Mouse (Mus musculus): Measurements from ENCODE around the gene Zfhx2. TPM values are rescaled to one million over a fixed set of nuclear protein-coding genes. Genes with fewer than 3 reads are reported as not detected.

Gene Zfhx2
- polyA plus RNA-seq, 1 experiment, result not detected

- TF ChIP-seq POLR2A (IDR thresholded peaks at IDR 0.05; ENCODE audit: insufficient read depth, low read depth, low read length) (no peak), CTCF (IDR thresholded peaks at IDR 0.05; ENCODE audit: insufficient read depth, low read depth, low read length) (no peak)
- no peak overlapping the region for H3K27ac ChIP-seq (ENCODE audit: insufficient read depth, low read depth, low read length)
- H3K4me3 ChIP-seq (ENCODE audit: insufficient read depth, low read depth, low read length), result no peak overlapping the region; the same call in 1 of the 2 replicates
- peaks cover 12% of the 10 kb centered on the region for H3K4me1 ChIP-seq (ENCODE audit: control insufficient read depth, insufficient read depth, low read length)
- WGBS, result 13% methylated on average over 19 of the region's 19 CpGs
Measured at GRCm38 (mm10) chr14:55032695-55033225, 59.4 kb downstream of the Zfhx2 start.

DNA sequence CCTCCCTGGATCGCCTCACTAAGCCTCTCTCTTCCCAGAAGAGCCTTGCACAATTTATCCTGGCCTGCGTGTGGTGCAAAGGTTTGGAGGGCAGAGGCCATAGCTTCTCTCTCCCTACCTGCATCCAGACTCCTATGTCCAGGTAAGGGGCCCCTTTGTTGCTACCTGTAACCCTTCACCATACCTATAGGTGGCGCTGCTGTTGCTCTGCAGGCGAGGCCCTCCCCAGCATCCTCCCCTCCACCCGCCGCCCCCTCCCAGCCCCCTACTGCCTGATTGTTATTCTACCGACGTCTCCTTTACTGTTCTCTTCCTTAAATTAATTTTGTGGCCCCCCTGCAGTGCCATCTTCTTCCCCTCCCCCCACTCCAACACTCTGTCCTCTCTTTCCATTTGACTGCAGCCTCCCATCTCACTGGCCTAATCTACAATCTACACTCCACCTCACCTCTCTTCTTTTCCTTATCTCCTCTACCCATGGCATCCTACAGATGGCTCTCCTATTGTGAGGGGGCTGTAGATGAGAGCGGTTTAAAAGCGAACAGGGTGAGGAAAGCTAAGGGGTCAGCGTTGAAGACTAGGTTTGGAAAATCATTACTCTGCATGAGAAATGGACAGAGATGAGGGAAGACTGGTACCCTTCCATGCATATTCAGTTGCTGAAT is 63.0 kb downstream of the Zfhx2 start:
- peaks cover 12% of the 10 kb centered on the region for H3K4me1 ChIP-seq (ENCODE audit: control insufficient read depth, insufficient read depth, low read length)
- TF ChIP-seq POLR2A (IDR thresholded peaks at IDR 0.05; ENCODE audit: insufficient read depth, low read depth, low read length) (no peak), CTCF (IDR thresholded peaks at IDR 0.05; ENCODE audit: insufficient read depth, low read depth, low read length) (peak; percentile 45; the same call in 1 of the 2 replicates)
- no peak overlapping the region for H3K4me3 ChIP-seq (ENCODE audit: insufficient read depth, low read depth, low read length)
- H3K27ac ChIP-seq (ENCODE audit: insufficient read depth, low read depth, low read length), result no peak overlapping the region
- 18% methylated on average over 11 of the region's 11 CpGs for WGBS

DNA sequence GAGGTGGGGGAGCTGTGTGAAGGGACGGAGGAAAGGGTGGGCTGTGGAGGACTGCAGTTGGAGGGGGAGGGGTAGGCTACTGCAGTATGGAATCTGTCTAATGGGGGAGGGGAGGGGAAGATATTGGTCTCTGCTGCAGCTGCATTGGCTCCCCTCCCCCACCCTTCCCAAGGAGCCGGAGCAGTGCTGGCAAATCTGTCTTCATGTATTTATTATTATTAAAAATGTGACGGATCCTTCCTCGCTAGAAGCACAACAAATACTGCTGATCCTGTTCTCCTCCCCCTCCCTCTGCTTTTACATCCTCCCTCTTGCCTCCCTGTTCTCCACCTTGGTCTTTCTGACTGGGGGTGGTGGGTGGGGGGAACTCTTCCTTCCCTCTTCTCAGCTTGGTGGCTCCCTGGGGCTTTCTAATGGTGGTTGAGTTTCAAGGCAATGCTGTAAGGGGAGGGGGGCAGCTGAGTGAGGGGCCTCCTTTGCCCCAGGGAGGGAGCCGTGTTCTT is 63.7 kb downstream of the Zfhx2 start:
- H3K4me3 ChIP-seq (ENCODE audit: insufficient read depth, low read depth, low read length), result no peak overlapping the region
- WGBS, result 8% methylated on average over 5 of the region's 5 CpGs
- TF ChIP-seq CTCF (IDR thresholded peaks at IDR 0.05; ENCODE audit: insufficient read depth, low read depth, low read length) (no peak), POLR2A (IDR thresholded peaks at IDR 0.05; ENCODE audit: insufficient read depth, low read depth, low read length) (no peak)
- H3K27ac ChIP-seq (ENCODE audit: insufficient read depth, low read depth, low read length), result no peak overlapping the region
- H3K4me1 ChIP-seq (ENCODE audit: control insufficient read depth, insufficient read depth, low read length), result peaks cover 12% of the 10 kb centered on the region

DNA sequence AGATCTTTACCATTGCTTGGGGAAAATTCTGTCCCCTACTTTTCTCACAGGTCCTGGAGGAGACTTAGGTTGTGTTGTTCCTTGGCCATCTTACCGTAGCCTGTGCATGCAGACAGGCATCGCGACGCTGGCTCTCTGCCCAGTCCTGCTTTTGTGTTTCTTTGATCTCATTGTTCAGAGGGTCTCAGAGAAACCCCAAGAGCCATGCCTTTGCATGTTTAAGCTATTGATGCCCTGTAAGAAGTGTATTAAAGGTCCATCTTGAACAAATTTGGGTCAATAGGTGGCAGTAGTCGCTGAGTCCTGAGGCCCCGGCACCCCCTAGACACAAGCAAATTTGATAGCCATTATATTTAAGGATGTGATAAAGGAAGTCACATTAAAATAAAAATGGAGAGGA is 64.5 kb downstream of the Zfhx2 start:
- no peak overlapping the region for H3K27ac ChIP-seq (ENCODE audit: insufficient read depth, low read depth, low read length)
- no peak overlapping the region for H3K4me3 ChIP-seq (ENCODE audit: insufficient read depth, low read depth, low read length)
- TF ChIP-seq POLR2A (IDR thresholded peaks at IDR 0.05; ENCODE audit: insufficient read depth, low read depth, low read length) (no peak), CTCF (IDR thresholded peaks at IDR 0.05; ENCODE audit: insufficient read depth, low read depth, low read length) (no peak)
- H3K4me1 ChIP-seq (ENCODE audit: control insufficient read depth, insufficient read depth, low read length), result peaks cover 11% of the 10 kb centered on the region
- 20% methylated on average over 6 of the region's 6 CpGs for WGBS

DNA sequence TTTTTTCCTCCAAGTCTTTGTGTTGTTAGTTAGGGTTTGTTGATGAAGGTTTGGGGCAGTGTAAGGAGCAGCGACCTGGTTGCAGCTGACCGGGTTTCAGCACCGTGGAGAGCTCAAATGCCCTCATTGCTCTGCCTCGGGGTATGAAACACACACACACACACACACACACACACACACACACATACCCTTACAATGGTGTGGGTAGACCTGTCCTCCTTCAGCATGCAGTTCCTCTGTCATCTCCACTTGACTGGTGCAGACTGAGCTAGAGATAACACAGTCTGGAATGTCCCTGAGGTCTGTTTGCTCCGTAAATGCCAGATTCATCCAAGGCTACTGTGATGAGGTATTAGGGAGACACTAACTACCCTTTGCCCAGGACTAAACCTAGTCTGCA is 64.9 kb downstream of the Zfhx2 start:
- H3K4me3 ChIP-seq (ENCODE audit: insufficient read depth, low read depth, low read length), result no peak overlapping the region
- WGBS, result 57% methylated on average over 5 of the region's 5 CpGs
- peaks cover 9% of the 10 kb centered on the region for H3K4me1 ChIP-seq (ENCODE audit: control insufficient read depth, insufficient read depth, low read length)
- no peak overlapping the region for H3K27ac ChIP-seq (ENCODE audit: insufficient read depth, low read depth, low read length)
- TF ChIP-seq CTCF (IDR thresholded peaks at IDR 0.05; ENCODE audit: insufficient read depth, low read depth, low read length) (no peak), POLR2A (IDR thresholded peaks at IDR 0.05; ENCODE audit: insufficient read depth, low read depth, low read length) (no peak)

GRCm38 (mm10) chr14:55025527-55025926 is 66.6 kb downstream of the Zfhx2 start:
- 78% methylated on average over 5 of the region's 5 CpGs for WGBS
- H3K27ac ChIP-seq (ENCODE audit: insufficient read depth, low read depth, low read length), result no peak overlapping the region
- TF ChIP-seq CTCF (IDR thresholded peaks at IDR 0.05; ENCODE audit: insufficient read depth, low read depth, low read length), result no peak
- no peak for TF ChIP-seq POLR2A (IDR thresholded peaks at IDR 0.05; ENCODE audit: insufficient read depth, low read depth, low read length)
- H3K4me3 ChIP-seq (ENCODE audit: insufficient read depth, low read depth, low read length), result no peak overlapping the region
- peaks cover 9% of the 10 kb centered on the region for H3K4me1 ChIP-seq (ENCODE audit: control insufficient read depth, insufficient read depth, low read length)

DNA sequence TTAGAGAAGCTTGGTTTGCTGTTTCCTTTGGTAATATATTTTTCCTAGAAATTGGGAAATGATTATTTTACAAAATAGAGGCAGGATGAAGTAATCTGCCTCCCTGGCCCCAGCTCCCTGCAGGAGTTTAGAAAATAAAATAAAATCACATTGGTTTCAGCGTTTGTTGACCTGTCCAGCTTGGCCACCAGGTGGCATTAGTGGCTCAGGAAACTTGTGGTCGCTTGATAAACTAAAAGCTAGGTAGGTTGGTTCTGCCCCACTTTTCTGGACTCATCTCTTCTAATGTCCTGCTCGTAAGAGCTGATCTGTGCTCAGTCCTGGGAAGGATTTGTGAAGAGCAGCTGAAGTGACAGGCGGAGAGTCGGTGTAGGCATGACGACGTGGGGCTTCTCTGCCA is 67.9 kb downstream of the Zfhx2 start:
- Histone ChIP-seq H3K4me3 (ENCODE audit: insufficient read depth, low read depth, low read length) (no peak overlapping the region), H3K27ac (ENCODE audit: insufficient read depth, low read depth, low read length) (no peak overlapping the region), H3K4me1 (ENCODE audit: control insufficient read depth, insufficient read depth, low read length) (peaks cover 9% of the 10 kb centered on the region)
- no peak for TF ChIP-seq CTCF (IDR thresholded peaks at IDR 0.05; ENCODE audit: insufficient read depth, low read depth, low read length)
- no peak for TF ChIP-seq POLR2A (IDR thresholded peaks at IDR 0.05; ENCODE audit: insufficient read depth, low read depth, low read length)
- 60% methylated on average over 7 of the region's 7 CpGs for WGBS

DNA sequence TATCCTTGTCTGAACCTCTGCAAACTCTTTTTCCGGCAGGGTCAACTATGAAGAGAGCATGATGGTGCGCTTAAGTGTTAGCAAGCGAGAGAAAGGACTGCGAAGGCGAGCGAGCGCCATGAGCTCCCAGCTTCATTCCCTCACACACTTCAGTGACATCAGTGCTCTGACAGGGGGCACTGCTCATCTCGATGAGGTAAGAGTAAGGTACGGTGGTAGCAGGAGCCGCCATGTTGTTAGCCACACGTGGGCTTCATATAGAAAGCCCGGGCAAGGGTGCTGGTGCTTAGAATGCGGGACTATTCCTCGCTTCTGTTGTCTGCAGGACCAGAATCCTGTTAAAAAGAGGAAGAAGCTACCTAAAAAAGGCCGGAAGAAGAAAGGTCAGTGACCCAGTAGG is 69.1 kb downstream of the Zfhx2 start:
- 91% methylated on average over 15 of the region's 15 CpGs for WGBS
- H3K27ac ChIP-seq (ENCODE audit: insufficient read depth, low read depth, low read length), result no peak overlapping the region
- H3K4me3 ChIP-seq (ENCODE audit: insufficient read depth, low read depth, low read length), result no peak overlapping the region
- TF ChIP-seq POLR2A (IDR thresholded peaks at IDR 0.05; ENCODE audit: insufficient read depth, low read depth, low read length) (no peak), CTCF (IDR thresholded peaks at IDR 0.05; ENCODE audit: insufficient read depth, low read depth, low read length) (no peak)
- H3K4me1 ChIP-seq (ENCODE audit: control insufficient read depth, insufficient read depth, low read length), result no peaks in the 10 kb centered on the region

DNA sequence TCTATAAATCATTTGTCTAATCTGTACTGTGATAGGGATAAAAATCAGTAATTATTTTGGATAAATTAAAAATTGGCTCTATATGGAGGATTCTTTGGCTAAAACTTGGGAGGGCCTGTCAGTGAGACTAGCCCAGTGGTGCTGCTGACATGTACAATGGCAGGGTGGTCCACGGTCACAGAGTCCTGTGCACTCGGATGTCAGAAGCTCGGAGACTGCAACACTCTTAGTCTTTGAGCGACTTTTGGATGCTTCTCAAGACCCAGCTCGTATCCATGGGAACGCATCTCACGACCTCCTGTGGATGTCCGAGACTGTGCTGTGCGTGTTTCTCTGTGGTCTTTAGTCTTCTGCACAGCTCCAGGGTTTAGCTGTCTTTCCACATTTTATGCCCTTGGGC is 71.7 kb downstream of the Zfhx2 start:
- Histone ChIP-seq H3K4me3 (ENCODE audit: insufficient read depth, low read depth, low read length) (no peak overlapping the region), H3K27ac (ENCODE audit: insufficient read depth, low read depth, low read length) (no peak overlapping the region), H3K4me1 (ENCODE audit: control insufficient read depth, insufficient read depth, low read length) (no peaks in the 10 kb centered on the region)
- TF ChIP-seq POLR2A (IDR thresholded peaks at IDR 0.05; ENCODE audit: insufficient read depth, low read depth, low read length) (no peak), CTCF (IDR thresholded peaks at IDR 0.05; ENCODE audit: insufficient read depth, low read depth, low read length) (no peak)
- WGBS, result 56% methylated on average over 9 of the region's 9 CpGs

Measured in olfactory bulb, adult 2 months (tissue).